Mouse (Mus musculus) liver, adult 2 months (tissue): ENCODE results near the gene Rad9a. TPM values are rescaled to one million over a fixed set of nuclear protein-coding genes. Genes with fewer than 3 reads are reported as not detected.

Experiments
- DNase-seq: peaks from one replicate; pipeline ENCODE4 v3.0.0-alpha.2; 2011; ENCODE audit warnings: low read depth, low spot score; ENCODE audit errors: extremely low read depth
- H3K27ac ChIP-seq: fragments of 200-500 bp; replicated peaks from 2 replicates; pipeline ENCODE4 v1.5.1; 2012; ENCODE audit warnings: low read depth, mild to moderate bottlenecking, control low read depth, inconsistent platforms, low read length; ENCODE audit not compliant: insufficient read depth
- H3K27me3 ChIP-seq: fragments of 200-500 bp; 2 replicates; pipeline ENCODE4 v1.6.1; 2012; ENCODE audit warnings: mild to moderate bottlenecking, moderate library complexity, low read length, inconsistent platforms; ENCODE audit not compliant: control insufficient read depth, insufficient read depth
- H3K36me3 ChIP-seq: fragments of 200-500 bp; 2 replicates; pipeline ENCODE4 v1.6.1; 2012; ENCODE audit warnings: low read length, inconsistent platforms; ENCODE audit not compliant: control insufficient read depth, insufficient read depth
- H3K4me1 ChIP-seq: fragments of 200-500 bp; 2 replicates; pipeline ENCODE4 v1.6.1; 2011; ENCODE audit warnings: low read length; ENCODE audit not compliant: control insufficient read depth, insufficient read depth
- H3K4me3 ChIP-seq: fragments of 200-500 bp; 2 replicates; pipeline ENCODE4 v1.5.1; 2011; ENCODE audit warnings: low read depth, mild to moderate bottlenecking, control low read depth, low read length, moderate library complexity; ENCODE audit not compliant: insufficient read depth
- H3K79me2 ChIP-seq: fragments of 200-500 bp; 2 replicates; pipeline ENCODE4 v1.6.1; 2012; ENCODE audit warnings: inconsistent platforms, mild to moderate bottlenecking, low read length, moderate library complexity; ENCODE audit not compliant: control insufficient read depth, insufficient read depth
- H3K9ac ChIP-seq: fragments of 200-500 bp; 2 replicates; pipeline ENCODE4 v1.6.1; 2012; ENCODE audit warnings: low read depth, mild to moderate bottlenecking, control low read depth, inconsistent platforms, low read length
- CTCF ChIP-seq: fragments of 200-500 bp; IDR thresholded peaks from 2 replicates; pipeline ENCODE4 v1.5.1; 2011; ENCODE audit warnings: low read depth, low read length, control low read depth
- POLR2A ChIP-seq: fragments of 200-500 bp; IDR thresholded peaks from 2 replicates; pipeline ENCODE4 v1.6.1; 2011; ENCODE audit warnings: low read length, control low read depth; ENCODE audit not compliant: insufficient read depth; ENCODE audit errors: extremely low read depth
- WGBS: fragments of 180-500 bp; shearing (Covaris S2); methylation state at CpG from one replicate; pipeline ENCODE4 v1.1.7; 2018; 5-methylcytosine and 5-hydroxymethylcytosine counted together
- polyA plus RNA-seq: library from polyadenylated mRNA; depleted of rRNA; stranded (reverse); fragments of >200 nt; gene quantifications from 2 replicates; pipeline ENCODE4 v1.2.3, GENCODE M21; 2012
- total RNA-seq: library from RNA; depleted of rRNA; stranded (reverse); fragments of >200 nt; gene quantifications from 2 replicates; pipeline ENCODE4 v1.2.3, GENCODE M21; 2014

The Rad9a gene
- total and polyA plus RNA-seq, 2 experiments, result 0.74 to 7.0 TPM

DNA sequence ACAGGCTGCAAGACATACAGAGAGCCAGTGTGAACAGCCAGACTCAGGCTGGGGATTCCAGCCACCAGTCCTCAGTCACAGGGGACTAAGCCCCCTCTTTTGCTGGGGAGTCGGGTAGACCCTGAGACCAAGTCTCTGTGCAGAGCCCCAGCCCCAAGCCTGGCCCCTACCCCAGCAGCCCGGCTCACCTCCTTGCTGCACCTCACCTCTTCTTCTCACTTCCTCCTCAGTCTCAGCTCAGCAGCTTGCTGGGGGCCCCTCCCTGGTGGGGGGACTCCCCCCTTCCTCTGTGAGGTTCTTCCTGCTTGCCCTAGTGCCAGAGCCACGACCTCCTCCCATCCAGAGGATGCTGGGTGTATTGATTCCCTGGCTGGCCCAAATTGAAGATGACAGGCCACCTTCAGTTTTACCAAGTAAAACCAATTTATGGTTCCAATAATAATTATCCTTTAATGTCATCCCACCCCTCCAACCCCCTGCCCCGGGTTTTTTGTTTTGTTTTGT lies 10.6 kb downstream of the Rad9a start, which contains the start of gene Tbc1d10c:
TSS of gene Tbc1d10c (minus strand) at position 454 of the 504 bp plus-strand sequence.
- H3K4me3 ChIP-seq, result peak within 1 kb of the TSS; percentile 96
- peaks cover 24% of the 10 kb centered on the region for H3K4me1 ChIP-seq
- H3K27ac ChIP-seq, result peak within 1 kb of the TSS; percentile 73
- no peak for DNase-seq
- peak within 1 kb of the TSS; percentile 96 for H3K9ac ChIP-seq
- H3K36me3 ChIP-seq, result peaks cover 6% of the 10 kb centered on the region; the same call in 1 of the 2 replicates
- TF ChIP-seq POLR2A (no peak), CTCF (no peak)
- no peaks in the 10 kb centered on the region for H3K27me3 ChIP-seq
- 51% methylated on average over 4 of the region's 4 CpGs for WGBS
- peaks cover 14% of the 10 kb centered on the region for H3K79me2 ChIP-seq

DNA sequence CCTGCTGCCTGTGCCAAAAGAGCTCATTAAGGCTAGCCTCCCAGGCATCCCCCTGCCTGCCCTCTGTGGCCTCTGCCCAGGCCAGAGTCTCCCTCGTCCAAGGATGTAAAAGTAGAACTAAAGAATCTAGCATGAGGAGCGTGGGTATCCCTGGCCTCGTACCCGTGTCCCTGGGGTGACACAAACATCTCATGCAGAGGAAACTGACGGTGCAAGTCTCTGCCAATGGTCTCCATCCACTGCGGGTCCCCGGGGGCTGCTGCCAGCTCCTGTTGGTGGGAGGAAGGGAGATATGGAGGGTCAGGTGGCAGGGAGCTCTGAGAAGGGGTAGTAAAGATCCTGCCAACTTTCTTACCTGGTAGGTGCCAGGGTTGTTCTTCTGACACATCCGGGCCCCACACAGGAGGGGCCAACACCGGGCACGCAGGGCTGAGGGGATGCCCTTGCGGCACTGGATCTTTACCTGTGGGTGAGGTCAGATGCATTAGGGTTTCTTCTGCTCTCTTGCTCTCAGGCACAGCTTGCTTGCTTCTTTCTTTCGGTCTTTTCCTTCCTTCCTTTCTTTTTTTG lies 12.3 kb downstream of the Rad9a start:
- Histone ChIP-seq H3K36me3 (peaks cover 2% of the 10 kb centered on the region; the same call in 1 of the 2 replicates), H3K4me3 (no peak overlapping the region), H3K27me3 (no peaks in the 10 kb centered on the region), H3K4me1 (peaks cover 12% of the 10 kb centered on the region), H3K79me2 (peaks cover 14% of the 10 kb centered on the region), H3K27ac (no peak overlapping the region), H3K9ac (no peak overlapping the region)
- no peak for DNase-seq
- TF ChIP-seq POLR2A (no peak), CTCF (no peak)
- WGBS, result 91% methylated on average over 12 of the region's 12 CpGs

DNA sequence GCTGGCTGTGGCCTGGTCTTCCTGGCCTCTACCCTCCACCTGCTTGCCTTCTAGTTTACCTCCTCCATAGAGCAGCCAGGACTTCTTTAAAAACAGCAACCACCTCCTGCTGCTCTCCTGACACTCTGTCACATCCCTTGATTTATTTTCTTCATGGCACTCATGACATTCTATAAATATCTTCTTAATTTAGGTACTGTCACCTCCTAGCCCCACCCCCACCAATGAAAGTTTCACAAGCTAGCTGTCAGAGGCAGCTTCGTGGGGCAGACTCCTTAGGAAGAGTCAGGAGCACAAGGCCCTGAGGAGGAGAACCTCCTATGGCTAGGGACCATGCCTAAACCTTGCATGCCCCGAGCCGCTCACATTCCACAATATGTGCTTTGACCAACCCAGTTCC lies 14.2 kb downstream of the Rad9a start:
- H3K4me3 ChIP-seq, result no peak overlapping the region
- no peaks in the 10 kb centered on the region for H3K36me3 ChIP-seq
- TF ChIP-seq CTCF, result no peak
- no peak for TF ChIP-seq POLR2A
- no peaks in the 10 kb centered on the region for H3K27me3 ChIP-seq
- no peak for DNase-seq
- no peak overlapping the region for H3K9ac ChIP-seq
- no peaks in the 10 kb centered on the region for H3K4me1 ChIP-seq
- 91% methylated on average over 3 of the region's 3 CpGs for WGBS
- H3K79me2 ChIP-seq, result peaks cover 3% of the 10 kb centered on the region; the same call in 1 of the 2 replicates
- H3K27ac ChIP-seq, result no peak overlapping the region

DNA sequence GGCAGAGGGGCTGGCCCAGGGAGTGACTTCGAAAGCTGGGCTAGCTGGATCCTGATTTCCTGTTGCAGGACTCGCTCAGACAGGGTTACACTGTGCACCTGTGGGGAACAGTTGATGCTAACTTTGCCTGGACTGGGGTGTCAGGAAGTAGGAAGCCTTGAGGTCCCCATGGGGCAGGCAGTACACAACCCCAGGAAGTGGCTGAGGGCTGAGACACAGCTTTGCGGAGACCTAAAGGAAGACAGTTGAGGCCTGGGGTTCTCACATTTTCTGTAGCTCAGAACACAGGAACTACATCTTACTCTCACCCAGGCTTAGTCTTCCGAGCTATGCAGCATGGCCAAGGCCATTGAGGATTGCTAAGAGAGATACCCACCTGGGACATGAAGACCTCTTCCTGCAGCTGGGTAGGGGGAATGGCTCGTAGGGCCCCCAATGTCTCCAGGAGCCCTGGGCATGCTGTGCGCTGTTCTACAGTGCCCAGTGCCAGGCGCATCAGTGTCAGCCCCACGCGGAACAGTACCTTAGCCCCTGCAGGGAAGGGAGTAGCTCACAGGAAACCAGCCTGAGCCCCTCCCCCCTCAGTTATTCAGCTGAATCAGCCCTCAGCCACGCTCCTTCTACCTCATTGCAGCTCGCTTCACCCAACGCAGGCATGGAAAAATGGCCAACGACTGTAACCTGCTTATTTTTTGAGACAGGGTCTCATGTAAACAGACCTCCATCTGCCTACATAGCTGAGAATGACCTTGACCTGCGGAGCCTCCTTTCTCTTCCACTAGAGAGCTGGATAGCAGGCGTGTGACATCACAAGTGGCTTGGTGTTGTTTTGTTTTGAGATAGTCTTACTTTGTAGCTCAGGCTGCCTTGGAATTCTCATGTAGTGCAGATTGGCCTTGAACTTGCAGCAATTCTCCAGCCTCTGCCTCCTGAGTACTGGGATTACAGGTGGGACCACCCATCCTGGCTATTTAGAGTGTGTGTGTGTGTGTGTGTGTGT lies 16.2 kb downstream of the Rad9a start:
- Histone ChIP-seq H3K36me3 (no peaks in the 10 kb centered on the region), H3K4me1 (no peaks in the 10 kb centered on the region), H3K27ac (no peak overlapping the region), H3K27me3 (no peaks in the 10 kb centered on the region), H3K79me2 (no peaks in the 10 kb centered on the region), H3K4me3 (no peak overlapping the region), H3K9ac (peak overlapping the region; percentile 9; the same call in 1 of the 2 replicates)
- no peak for DNase-seq
- no peak for TF ChIP-seq POLR2A
- no peak for TF ChIP-seq CTCF
- WGBS, result 70% methylated on average over 15 of the region's 15 CpGs

DNA sequence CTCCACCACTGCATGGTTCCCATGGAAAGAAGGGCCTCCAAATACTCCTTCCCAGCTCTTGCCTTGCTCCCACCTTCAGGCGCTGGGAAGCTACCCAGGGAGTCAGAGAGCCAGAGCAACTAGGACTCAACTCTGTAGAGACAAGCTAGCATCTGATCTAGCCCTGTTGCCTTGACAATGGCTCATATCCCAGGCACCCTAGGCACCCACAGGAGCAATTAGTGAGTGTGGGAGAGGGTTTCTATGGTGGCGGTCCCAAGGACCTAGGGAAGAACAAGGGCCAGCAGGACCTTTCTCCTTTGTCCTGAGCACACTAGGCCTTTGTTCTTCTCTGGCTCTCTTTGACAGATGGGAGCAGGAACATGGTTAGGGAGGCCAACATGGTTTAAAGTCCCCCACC lies 17.8 kb downstream of the Rad9a start:
- TF ChIP-seq CTCF (no peak), POLR2A (no peak)
- Histone ChIP-seq H3K27me3 (no peaks in the 10 kb centered on the region), H3K79me2 (no peaks in the 10 kb centered on the region), H3K4me3 (no peak overlapping the region), H3K27ac (no peak overlapping the region), H3K9ac (no peak overlapping the region), H3K4me1 (no peaks in the 10 kb centered on the region), H3K36me3 (no peaks in the 10 kb centered on the region)
- DNase-seq, result no peak
- 96% methylated on average over 2 of the region's 2 CpGs for WGBS
